Mouse (Mus musculus) brain, embryonic 14.5 days (tissue): ENCODE results near the gene Adamts5. TPM values are rescaled to one million over a fixed set of nuclear protein-coding genes. Genes with fewer than 3 reads are reported as not detected.

Source experiments
- DNase-seq: peaks from one replicate; pipeline ENCODE4 v3.0.0-alpha.2; 2011; ENCODE audit warnings: low read depth
- CTCF ChIP-seq: fragments of 200-500 bp; IDR thresholded peaks from 2 replicates; pipeline ENCODE4 v1.5.1; 2012; ENCODE audit warnings: inconsistent platforms, mild to moderate bottlenecking, moderate library complexity, borderline replicate concordance; ENCODE audit not compliant: insufficient read depth, insufficient read length; ENCODE audit errors: extremely low read depth
- POLR2A ChIP-seq: fragments of 200-500 bp; IDR thresholded peaks from 2 replicates; pipeline ENCODE4 v1.6.1; 2012; ENCODE audit warnings: mild to moderate bottlenecking, inconsistent platforms, borderline replicate concordance; ENCODE audit not compliant: poor library complexity, insufficient read depth, insufficient read length, severe bottlenecking; ENCODE audit errors: extremely low read depth
- polyA plus RNA-seq: library from polyadenylated mRNA; depleted of rRNA; stranded (reverse); fragments of >200 nt; gene quantifications from 2 replicates; pipeline ENCODE4 v1.2.3, GENCODE M21; 2012; rRNA removed

Adamts5 gene
- polyA plus RNA-seq, 1 experiment, result 2.0 TPM

DNA sequence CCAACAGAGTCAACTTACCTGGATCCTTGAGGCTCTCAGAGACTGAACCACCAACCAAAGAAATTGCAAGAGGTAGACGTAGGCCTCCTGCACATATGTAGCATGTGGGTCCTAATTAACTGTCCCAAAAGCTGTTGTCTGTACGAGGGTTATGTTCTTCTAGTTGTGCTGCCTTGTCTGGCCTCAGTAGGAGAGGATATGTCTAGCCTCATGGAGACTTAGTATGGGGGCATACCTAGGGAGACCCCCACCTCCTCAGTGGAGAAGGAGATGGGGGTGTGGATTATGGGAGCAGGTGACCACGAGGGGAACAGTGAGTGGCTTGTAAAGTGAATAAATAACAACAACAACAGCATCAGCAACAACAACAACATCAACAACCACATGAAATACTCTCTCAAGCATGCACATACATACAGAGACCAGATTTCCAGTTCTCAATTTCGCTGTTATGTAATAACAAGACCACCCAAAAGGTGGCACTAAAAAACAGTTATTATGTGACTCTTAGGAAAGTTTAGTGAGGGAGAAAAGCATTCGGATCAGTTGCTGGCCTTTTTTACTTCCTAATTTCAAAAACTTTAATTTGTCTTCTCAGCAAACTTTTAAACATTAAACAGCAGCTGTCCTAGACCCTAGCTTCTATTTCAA lies 81.7 kb downstream of the Adamts5 start:
- no peak for TF ChIP-seq CTCF
- TF ChIP-seq POLR2A, result no peak
- peak; percentile 68 for DNase-seq

DNA sequence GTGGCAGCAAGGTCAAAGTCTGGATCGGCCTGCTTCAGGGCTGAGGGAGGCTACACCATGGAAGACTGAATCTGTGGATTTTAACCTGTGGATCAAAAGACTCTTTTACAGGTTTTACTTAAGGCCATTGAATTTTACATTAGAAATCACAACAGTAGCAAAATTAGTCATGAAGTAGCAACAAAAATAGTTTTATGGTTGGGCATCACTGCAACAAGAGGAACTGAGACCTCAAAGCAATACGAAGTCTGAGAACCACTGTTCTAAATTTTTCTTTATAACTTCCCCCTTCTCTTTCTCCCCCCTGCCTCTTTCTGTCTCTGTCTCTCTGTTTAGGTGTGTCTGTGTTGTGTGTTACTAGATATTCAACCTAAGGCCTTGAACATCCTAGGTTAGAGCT lies 87.5 kb downstream of the Adamts5 start:
- DNase-seq, result no peak

DNA sequence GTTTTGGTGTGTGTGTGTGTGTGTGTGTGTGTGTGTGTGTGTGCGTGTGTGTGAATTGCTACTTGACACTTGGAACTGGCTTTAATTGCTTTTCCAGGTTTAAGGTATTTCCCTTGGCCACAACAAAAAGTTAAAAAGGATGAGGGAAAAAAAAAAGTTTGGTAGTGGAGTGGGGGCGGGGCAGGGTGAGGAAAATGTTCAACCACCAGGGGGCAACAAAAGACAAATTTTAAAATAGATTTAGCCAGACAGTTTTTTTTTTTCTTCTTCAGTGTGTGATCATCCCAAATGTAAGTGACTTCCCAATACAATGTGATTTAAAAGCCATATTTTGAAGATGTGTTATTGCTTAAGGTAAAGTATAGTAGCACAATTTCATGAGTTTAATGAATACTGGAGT lies 94.0 kb downstream of the Adamts5 start:
- TF ChIP-seq POLR2A, result no peak
- TF ChIP-seq CTCF, result peak; percentile 59; the same call in 1 of the 2 replicates
- DNase-seq, result peak; percentile 67

More for the DNA sequence above, 87.5 kb downstream of the Adamts5 start:
- no peak for TF ChIP-seq CTCF

DNA sequence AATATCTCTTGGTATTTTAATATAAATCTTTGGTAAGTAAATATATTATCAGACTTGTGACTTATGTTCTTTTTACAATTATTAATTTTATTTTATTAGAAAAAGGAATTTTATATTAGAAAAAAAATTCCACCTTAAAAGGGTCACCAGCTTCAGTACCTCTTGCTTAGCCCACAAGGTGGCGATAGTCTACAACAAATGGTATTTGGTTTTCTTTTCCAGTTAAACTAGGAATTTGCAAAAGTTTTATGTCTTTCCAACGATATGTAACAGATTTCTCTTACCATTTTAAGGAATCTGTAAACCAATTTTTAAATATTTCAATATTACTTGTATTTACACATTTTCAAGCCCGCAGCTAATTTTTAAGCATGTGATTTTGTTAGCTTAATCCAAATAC lies 94.6 kb downstream of the Adamts5 start:
- TF ChIP-seq CTCF (no peak), POLR2A (no peak)
- DNase-seq, result peak; percentile 87

Other genes starting within 250 kb of the Adamts5 start
- gene Adamts1, start 98.7 kb downstream of the Adamts5 start, polyA plus RNA-seq, result 7.8 and 9.7 TPM in 2 replicates